28 mouse cellular contexts compared by ENCODE assay signal in genomic region chr10:14607597-14607996, GRCm38 (mm10).
"Had no signal": no experiment of that assay in that cellular context is flagged by ENCODE, and none has a peak within 500 bp of the region (broad histone marks: within the 10 kb centered on the region; RNA-seq: fewer than 3 reads in every experiment).

No protein-coding gene starts in this region.

- H3K4me2 ChIP-seq: embryonic facial prominence, embryonic 12.5 days; embryonic facial prominence, embryonic 13.5 days; embryonic facial prominence, embryonic 15.5 days; forebrain, embryonic 12.5 days; forebrain, embryonic 13.5 days; forebrain, embryonic 15.5 days had no signal

- H3K4me1 ChIP-seq: embryonic facial prominence, embryonic 10.5 days; embryonic facial prominence, embryonic 12.5 days; embryonic facial prominence, embryonic 13.5 days; embryonic facial prominence, embryonic 15.5 days; forebrain, embryonic 10.5 days; forebrain, embryonic 12.5 days; forebrain, embryonic 13.5 days; forebrain, embryonic 15.5 days had no signal

- H3K36me3 ChIP-seq: embryonic facial prominence, embryonic 10.5 days; embryonic facial prominence, embryonic 12.5 days; embryonic facial prominence, embryonic 13.5 days; embryonic facial prominence, embryonic 15.5 days; forebrain, embryonic 10.5 days; forebrain, embryonic 12.5 days; forebrain, embryonic 15.5 days had no signal

- DNase-seq: cerebellum, adult 2 months; cerebellum, adult 8-10 months; cerebellum, adult 9-10 months; cerebellum, adult 9-11 months; cerebellum, postnatal 10 days; cerebellum, postnatal 14 days; cerebellum, postnatal 25 days; cerebellum, postnatal 36 days; embryo, embryonic 11 days; forebrain, postnatal 0 days; gastrocnemius, adult 2 months; gastrocnemius, postnatal 10 days; gastrocnemius, postnatal 14 days; gastrocnemius, postnatal 25 days; gastrocnemius, postnatal 36 days; heart, adult 11 months; heart, adult 18-20 months had no signal

- ATAC-seq: forebrain, embryonic 13.5 days; forebrain, embryonic 14.5 days; forebrain, embryonic 15.5 days; forebrain, embryonic 16.5 days; forebrain, postnatal 0 days had no signal

- H3K9ac ChIP-seq: embryonic facial prominence, embryonic 12.5 days; embryonic facial prominence, embryonic 13.5 days; embryonic facial prominence, embryonic 15.5 days; forebrain, embryonic 12.5 days; forebrain, embryonic 13.5 days; forebrain, embryonic 15.5 days; forebrain, postnatal 0 days had no signal

- H3K9me3 ChIP-seq: embryonic facial prominence, embryonic 10.5 days; embryonic facial prominence, embryonic 12.5 days; embryonic facial prominence, embryonic 13.5 days; embryonic facial prominence, embryonic 15.5 days; forebrain, embryonic 10.5 days; forebrain, embryonic 12.5 days; forebrain, embryonic 13.5 days; forebrain, embryonic 15.5 days had no signal

- H3K27me3 ChIP-seq: embryonic facial prominence, embryonic 12.5 days; embryonic facial prominence, embryonic 13.5 days; embryonic facial prominence, embryonic 15.5 days; forebrain, embryonic 12.5 days; forebrain, embryonic 13.5 days; forebrain, embryonic 15.5 days had no signal

- H3K4me3 ChIP-seq: embryonic facial prominence, embryonic 10.5 days; embryonic facial prominence, embryonic 12.5 days; embryonic facial prominence, embryonic 13.5 days; embryonic facial prominence, embryonic 15.5 days; erythroblast, embryonic 14.5 days; forebrain, embryonic 10.5 days; forebrain, embryonic 12.5 days; forebrain, embryonic 13.5 days; forebrain, embryonic 15.5 days; gastrocnemius, adult 2 months had no signal

- H3K27ac ChIP-seq: embryonic facial prominence, embryonic 10.5 days; embryonic facial prominence, embryonic 12.5 days; embryonic facial prominence, embryonic 13.5 days; embryonic facial prominence, embryonic 15.5 days; forebrain, embryonic 10.5 days; forebrain, embryonic 12.5 days; forebrain, embryonic 13.5 days; forebrain, embryonic 15.5 days; gastrocnemius, adult 2 months had no signal
